Comparison of ENCODE assay signal across 8 mouse cellular contexts in genomic region chr16:97851061-97851740, GRCm38 (mm10). TPM values are rescaled to one million over a fixed set of nuclear protein-coding genes. Genes with fewer than 3 reads are reported as not detected.
DNase-seq lines count a peak whose midpoint lies in the region; ATAC-seq lines count a peak whose summit lies in the region.

No protein-coding gene starts in this region.

- under 1% methylated on average over 66 of the region's 77 CpGs for WGBS in embryonic facial prominence, embryonic 11.5 days
- 1% methylated on average over 64 of the region's 77 CpGs for WGBS in midbrain, embryonic 11.5 days

- H3K4me1 ChIP-seq in embryonic facial prominence, embryonic 11.5 days (ENCODE audit: control insufficient read depth, insufficient read depth, low read length): no peaks in the 10 kb centered on the region
- H3K4me1 ChIP-seq in midbrain, embryonic 11.5 days (ENCODE audit: control insufficient read depth, insufficient read depth, low read length): peaks cover 6% of the 10 kb centered on the region; the same call in 1 of the 2 replicates

- peak overlapping the region; percentile 98 for H3K27ac ChIP-seq in embryonic facial prominence, embryonic 11.5 days (replicated peaks; ENCODE audit: low read depth, low read length)
- H3K27ac ChIP-seq in midbrain, embryonic 11.5 days (ENCODE audit: low read depth, low read length): peak overlapping the region; percentile 94

- peak overlapping the region; percentile 67 for H3K4me2 ChIP-seq in embryonic facial prominence, embryonic 11.5 days (ENCODE audit: low read depth, low read length)
- H3K4me2 ChIP-seq in midbrain, embryonic 11.5 days: peak overlapping the region; percentile 75

- H3K4me3 ChIP-seq in embryonic facial prominence, embryonic 11.5 days (ENCODE audit: low read depth, low read length): peak overlapping the region; percentile 91
- peak overlapping the region; percentile 75 for H3K4me3 ChIP-seq in midbrain, embryonic 11.5 days (ENCODE audit: low read depth, low read length)

- peak; percentile 88 for DNase-seq in adrenal gland, postnatal 25 days
- peak; percentile 86 for DNase-seq in embryonic facial prominence, embryonic 11.5 days (ENCODE audit: low spot score)
- DNase-seq in heart, adult 11 months: peak; percentile 99
- peak; percentile 90 for DNase-seq in kidney, adult 11 months
- DNase-seq in left cerebral cortex, postnatal 4 days: peak; percentile 91
- peak; percentile 96 for DNase-seq in midbrain, embryonic 11.5 days (ENCODE audit: low spot score, missing footprints)
- DNase-seq in right cerebral cortex, postnatal 4 days: peak; percentile 86
- peak; percentile 89 for DNase-seq in yolk sac, embryonic 10.5 days (ENCODE audit: low spot score)

- H3K27me3 ChIP-seq in embryonic facial prominence, embryonic 11.5 days (ENCODE audit: control insufficient read depth, insufficient read depth, low read length): no peaks in the 10 kb centered on the region
- H3K27me3 ChIP-seq in midbrain, embryonic 11.5 days (ENCODE audit: control insufficient read depth, insufficient read depth, low read length): no peaks in the 10 kb centered on the region

- H3K9me3 ChIP-seq in embryonic facial prominence, embryonic 11.5 days (replicated peaks; ENCODE audit: control insufficient read depth, low read length): no peaks in the 10 kb centered on the region
- no peaks in the 10 kb centered on the region for H3K9me3 ChIP-seq in midbrain, embryonic 11.5 days (ENCODE audit: control insufficient read depth, low read length)

- peak overlapping the region; percentile 99 for H3K9ac ChIP-seq in embryonic facial prominence, embryonic 11.5 days (replicated peaks; ENCODE audit: low read length)
- H3K9ac ChIP-seq in midbrain, embryonic 11.5 days (ENCODE audit: low read length): peak overlapping the region; percentile 94

- H3K36me3 ChIP-seq in embryonic facial prominence, embryonic 11.5 days (replicated peaks; ENCODE audit: control insufficient read depth, insufficient read depth, low read depth, low read length): no peaks in the 10 kb centered on the region
- no peaks in the 10 kb centered on the region for H3K36me3 ChIP-seq in midbrain, embryonic 11.5 days (ENCODE audit: control insufficient read depth, insufficient read depth, low read length)

- peak; percentile 91 for ATAC-seq in embryonic facial prominence, embryonic 11.5 days (replicated peaks; ENCODE audit: insufficient number of reproducible peaks, low FRiP score, low TSS enrichment, low read depth)
- ATAC-seq in midbrain, embryonic 11.5 days (ENCODE audit: low FRiP score): peak; percentile 92

- intact Hi-C loops in left cerebral cortex, postnatal 4 days (cut with DNase I): no loop called here

RNA-seq across cellular contexts. Expression of gene Prdm15, which starts 0.4 kb away (rescaled TPM):
- 11.9 and 14.5 TPM in 2 replicates for total RNA-seq in adrenal gland, postnatal 25 days (2021)
- 10.3 and 10.7 TPM in 2 replicates for polyA plus RNA-seq in embryonic facial prominence, embryonic 11.5 days (2014; fragmentation: Nextera tagmentation; extraction: Ambion mirVana)
- 10 to 100 TPM; 21.9 to 25.8 TPM for total RNA-seq in left cerebral cortex, postnatal 4 days (2021)
- polyA plus RNA-seq in midbrain, embryonic 11.5 days (2014; fragmentation: Nextera tagmentation; extraction: Ambion mirVana): 12.0 and 12.2 TPM in 2 replicates

Comparison
In these comparisons a context has a peak if more than half of its experiments do, and no peak if none do; other contexts are left out.
1. Peak in every context shown above with its lines: DNase-seq, ATAC-seq, H3K4me3 ChIP-seq and H3K27ac ChIP-seq.